18 mouse cellular contexts compared by ENCODE assay signal in genomic region chr11:95043608-95044007, GRCm38 (mm10).
"Had no signal": no experiment of that assay in that cellular context is flagged by ENCODE, and none has a peak within 500 bp of the region (broad histone marks: within the 10 kb centered on the region; RNA-seq: fewer than 3 reads in every experiment).

No protein-coding gene starts in this region.

- H3K27ac ChIP-seq: midbrain, embryonic 10.5 days; midbrain, embryonic 12.5 days; neural tube, embryonic 13.5 days; neural tube, embryonic 15.5 days had no signal

- ATAC-seq: midbrain, embryonic 16.5 days had no signal

- DNase-seq: lung, adult 18-20 months; lung, embryonic 14.5 days; lung, postnatal 10 days; midbrain, embryonic 14.5 days; retina, postnatal 1 day; right cerebral cortex, adult 18-20 months; right cerebral cortex, postnatal 25 days; right cerebral cortex, postnatal 4 days; spleen, adult 18-20 months; thymus, adult 18-20 months; thymus, postnatal 14 days; thymus, postnatal 36 days had no signal

- H3K4me3 ChIP-seq: midbrain, embryonic 10.5 days; midbrain, embryonic 12.5 days; myocyte; neural tube, embryonic 13.5 days; neural tube, embryonic 15.5 days had no signal
